Mouse (Mus musculus) thymus, postnatal 25 days (tissue): ENCODE results near the gene Zfp985.
"Not testable (repeated sequence)": the region's sequence is repeated elsewhere in the genome, so short reads cannot be mapped to it uniquely, and the experiment has no call there.

Experiments used
- DNase-seq: peaks from one replicate; pipeline ENCODE4 v3.0.0; 2022

Gene Zfp985

DNA sequence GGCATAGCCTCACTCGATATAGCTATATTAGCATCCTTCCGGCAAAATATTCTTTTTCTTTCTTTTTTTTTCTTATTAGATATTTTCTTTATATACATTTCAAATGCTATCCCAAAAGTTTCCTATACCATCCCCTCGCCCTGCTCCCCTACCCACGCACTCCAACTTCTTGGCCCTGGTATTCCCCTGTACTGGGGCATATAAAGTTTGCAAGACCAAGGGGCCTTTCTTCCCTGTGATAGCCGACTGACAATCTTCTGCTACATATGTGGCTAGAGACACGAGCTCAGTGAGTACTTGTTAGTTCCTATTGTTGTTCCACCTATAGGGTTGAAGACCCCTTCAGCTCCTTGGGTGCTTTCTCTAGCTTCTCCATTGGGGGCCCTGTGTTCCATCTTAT lies 53.4 kb downstream of the Zfp985 start:
- DNase-seq, result not testable (repeated sequence)

DNA sequence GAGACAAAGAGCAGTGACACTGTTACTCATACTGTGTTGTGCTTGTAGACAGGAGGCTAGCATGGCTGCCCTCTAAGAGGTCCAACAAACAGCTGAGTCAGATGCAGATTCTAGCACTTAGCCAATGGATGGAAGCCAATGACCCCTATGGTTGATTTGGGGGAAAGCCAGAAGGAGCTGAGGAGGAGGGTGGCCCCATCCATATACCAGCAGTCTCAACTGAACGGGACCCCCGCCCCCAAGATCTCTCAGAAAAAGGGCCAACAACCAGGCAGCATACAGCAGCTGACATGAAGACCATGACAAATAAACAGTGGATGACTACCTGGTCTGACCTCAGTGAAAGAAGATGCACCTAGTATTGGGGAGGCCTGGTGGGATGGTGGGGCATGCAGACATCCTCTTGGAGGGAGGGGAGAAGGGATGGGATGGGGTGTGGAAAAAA lies 80.8 kb downstream of the Zfp985 start:
- not testable (repeated sequence) for DNase-seq
